Mouse (Mus musculus) frontal cortex, postnatal 10 days (tissue): ENCODE data around the gene Pgap2.
"Not testable (repeated sequence)": the region's sequence is repeated elsewhere in the genome, so short reads cannot be mapped to it uniquely, and the experiment has no call there.

Experiments
- DNase-seq, 2 experiments: peaks; one replicate each; pipeline ENCODE4 v3.0.0; 2022; ENCODE audit warnings: low spot score in 2 of 2, mixed read lengths in 1 of 2

Gene Pgap2

DNA sequence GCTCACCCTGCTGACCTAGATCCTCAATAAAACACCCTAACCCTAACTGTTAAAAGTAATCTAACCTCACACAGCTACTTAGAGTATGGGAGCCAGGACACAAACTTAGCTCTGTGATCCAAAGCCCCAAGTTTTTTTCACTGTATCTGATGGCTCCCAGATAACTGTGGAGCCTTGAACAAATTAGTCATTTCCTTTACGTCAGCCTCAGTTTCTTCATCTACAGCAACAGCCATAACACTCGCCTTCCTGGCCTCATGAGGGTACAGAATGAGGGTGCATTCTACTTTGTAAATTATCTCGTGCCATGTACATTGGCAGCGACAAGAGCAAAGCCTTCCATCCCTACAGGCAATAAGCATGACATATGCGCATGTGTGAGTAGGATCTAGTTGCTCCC, 32.4 kb downstream of the Pgap2 start:
- DNase-seq: no peak

DNA sequence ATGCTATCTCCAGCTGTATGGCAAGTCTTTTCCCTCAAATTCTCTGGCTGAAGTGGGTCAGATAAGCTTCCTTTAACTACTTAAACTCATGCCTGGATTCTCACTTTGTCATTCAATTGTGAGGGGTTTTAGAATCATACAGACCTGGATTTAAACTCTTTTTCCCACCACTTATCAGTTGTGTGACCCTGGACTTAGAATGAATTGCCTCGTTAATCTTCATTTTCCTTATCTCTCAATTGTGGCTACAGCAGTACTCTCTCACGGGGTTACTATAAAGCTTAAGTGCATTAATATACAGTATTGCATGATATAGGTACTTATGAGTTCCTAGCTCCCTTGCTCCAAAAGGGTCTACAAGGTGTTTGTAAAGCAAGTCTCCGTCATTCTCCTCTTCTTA, 32.9 kb downstream of the Pgap2 start:
- no peak for DNase-seq

DNA sequence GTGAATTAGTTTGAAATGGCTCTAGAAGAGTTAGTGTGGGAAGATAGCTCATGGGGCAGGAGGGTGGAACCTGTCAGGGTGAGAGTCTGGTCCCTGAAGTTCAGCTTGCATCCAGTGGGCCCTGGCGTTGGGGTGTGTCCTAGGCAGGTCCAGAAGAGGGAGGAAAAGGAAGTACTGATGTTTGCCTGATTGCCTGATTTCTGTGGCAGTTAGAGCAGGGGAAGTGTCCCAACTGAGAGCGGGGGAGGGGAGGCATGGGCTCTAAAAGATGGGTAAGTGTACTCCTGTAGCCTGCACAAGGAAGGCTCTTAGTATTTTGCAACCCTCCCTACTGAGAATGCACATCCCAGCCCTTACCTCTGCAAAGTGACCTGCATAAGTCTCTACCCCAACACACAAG, 33.9 kb downstream of the Pgap2 start:
- DNase-seq: no peak

DNA sequence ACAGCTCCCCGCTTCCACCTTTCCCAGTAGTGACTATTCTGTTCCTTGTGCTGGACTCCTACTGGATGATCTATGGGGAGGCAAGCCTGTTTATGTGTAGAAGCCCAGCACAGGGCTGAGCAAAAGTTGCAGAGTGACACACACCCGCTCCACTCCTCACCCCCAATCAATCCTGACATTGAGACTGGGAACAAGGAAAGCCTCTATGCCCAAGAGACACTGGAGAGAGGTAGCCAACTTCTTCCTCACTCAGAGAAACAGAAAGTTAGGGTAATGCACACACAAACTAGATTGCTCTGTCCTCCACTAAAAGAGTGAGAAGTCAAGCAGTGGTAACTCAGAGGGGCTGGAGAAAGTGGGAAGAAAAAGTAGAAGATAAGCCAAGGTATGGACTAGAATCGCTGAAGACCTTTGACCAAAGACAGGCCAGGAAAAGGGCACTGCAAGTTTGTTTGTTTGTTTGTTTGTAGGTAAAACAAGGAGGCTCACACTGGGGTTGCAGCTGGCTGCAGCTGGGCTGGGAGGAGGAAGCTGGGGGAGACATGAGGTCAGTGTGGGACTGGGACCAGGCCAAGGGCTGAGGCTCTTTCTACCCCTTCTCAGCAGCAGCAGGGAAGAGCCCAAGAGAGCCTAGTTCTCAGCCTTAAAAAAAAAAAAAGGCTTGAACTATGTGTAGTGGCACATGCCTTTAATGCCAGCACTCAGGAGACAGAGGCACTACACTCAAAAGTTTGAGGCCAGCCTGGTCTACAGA, 35.0 kb downstream of the Pgap2 start:
- no peak for DNase-seq

DNA sequence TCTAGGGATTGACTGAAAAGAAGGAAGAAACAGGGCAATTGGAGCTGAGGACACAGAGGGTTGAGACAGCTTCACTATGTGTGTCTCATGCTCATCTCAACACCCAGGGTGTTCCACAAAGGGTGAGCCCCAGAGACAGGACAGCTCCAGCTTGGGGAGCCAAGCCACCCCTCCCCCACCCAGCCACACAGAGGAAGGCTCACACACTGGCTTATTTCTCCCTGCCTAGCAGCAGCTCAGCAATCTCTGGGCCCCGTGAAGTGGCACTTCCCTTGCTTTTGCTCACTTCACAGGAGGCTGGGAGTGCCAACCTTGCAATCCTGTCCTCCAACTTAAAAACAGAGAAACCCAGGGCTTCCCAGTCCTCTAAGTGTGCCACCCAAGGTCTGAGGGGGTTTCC, 35.8 kb downstream of the Pgap2 start:
- peak in 1 of 2 experiments; percentile 38 for DNase-seq

DNA sequence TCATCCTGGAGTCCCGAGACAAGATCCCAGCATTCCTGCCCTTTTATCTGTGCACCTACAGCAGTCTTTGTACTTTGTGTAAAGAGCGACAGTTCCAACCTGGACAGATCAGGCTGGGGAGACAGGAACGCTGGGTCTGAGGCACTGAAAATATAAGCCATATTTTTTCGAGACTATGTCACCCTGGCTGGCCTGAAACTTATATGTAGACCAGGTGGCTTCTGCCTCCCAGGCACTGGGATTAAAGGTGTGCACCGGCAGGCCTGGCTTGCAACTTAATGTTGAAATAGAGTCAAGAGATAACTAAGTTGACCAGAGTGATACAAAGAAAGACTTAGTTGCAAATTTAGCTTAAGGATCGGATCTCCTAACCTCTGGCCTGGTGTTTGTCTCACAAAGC, 36.3 kb downstream of the Pgap2 start:
- no peak for DNase-seq

DNA sequence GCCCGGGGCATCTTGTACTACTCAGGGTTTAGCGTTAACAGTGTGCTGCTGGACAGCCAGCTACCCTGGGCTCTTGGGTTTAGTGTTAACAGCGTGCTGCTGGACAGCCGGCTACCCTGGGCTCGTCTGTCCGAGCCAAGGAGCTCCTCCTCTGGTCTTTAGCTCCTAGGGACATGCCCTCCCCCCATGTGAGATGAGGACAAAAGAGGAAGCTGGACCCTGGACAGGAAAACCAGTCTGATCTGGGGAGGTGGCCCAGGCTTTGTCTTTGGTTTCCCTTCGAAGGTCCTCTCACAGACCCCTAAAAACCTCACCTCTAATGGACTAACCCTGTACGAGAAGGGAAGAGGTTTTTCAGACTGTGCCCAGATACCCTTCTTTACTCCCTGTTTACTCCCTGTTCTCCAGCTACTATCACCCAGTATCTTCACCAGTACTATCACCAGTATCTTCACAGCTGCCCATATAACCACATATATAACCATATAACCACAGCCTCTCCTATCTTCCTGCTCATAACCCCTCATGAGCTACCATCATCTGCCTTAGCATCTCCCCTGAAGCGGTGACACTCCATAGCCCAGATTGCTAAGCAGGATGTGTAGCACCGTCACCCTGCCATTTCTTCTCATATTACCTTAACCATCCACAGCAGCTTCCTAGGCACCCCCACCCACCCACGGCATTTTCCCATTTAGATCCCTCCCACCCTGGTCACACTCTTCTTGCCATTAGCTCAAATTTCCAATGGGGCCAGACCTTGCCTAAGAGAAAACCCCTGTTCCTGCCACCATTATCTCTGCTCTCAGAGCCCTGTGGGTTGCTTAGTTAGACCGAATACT, 37.2 kb downstream of the Pgap2 start:
- no peak for DNase-seq

DNA sequence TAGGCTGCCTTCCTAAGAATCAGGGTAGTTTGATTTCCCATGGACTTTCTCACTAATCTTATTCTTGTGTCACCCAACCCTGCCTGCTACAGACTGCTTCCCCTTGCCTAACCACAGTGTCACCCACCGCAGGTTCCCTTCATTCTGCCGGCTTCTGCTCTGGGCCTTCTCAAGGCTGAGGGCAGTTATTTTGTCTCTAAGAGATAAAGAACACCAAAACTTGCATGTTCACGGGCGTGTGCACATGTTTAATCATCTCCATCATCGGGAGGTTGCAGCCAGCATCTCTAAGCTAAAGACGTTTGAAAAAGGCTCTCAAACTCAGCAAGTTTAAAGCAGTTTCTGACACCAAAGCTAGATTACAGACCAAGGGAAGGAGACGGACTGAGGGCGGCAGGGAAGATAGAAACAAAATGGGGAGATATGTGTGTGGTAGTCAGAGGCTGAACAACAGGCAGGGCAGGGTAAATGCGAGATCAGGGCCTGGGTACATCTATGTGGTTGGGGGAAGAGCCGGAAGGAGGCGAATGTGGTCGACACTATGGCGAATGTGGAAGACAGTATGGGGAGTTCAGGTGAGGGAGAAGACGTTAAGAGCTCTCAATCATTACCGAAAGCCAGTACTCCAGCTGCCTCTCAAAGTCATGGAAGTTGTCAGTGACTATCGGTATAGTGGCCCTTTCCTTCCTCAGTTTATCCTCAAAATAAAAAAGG, 38.8 kb downstream of the Pgap2 start:
- no peak for DNase-seq

DNA sequence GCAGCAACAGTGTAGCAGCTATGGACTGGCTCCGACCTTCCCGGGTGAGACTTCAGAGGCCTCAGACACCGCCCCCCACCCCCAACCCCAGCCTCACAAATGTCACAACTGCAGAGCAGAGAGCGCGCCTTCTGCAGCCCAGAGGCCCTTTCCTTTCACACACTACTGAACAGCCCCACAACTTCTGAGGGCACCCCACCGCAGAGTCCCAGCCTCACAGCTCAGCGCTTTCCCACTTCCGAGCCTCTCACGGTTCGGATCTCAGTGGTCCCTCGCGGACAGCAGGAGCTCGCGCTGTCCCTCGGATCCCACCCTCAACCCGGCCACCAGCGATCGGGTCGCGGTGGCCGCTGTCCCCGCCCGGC, 39.5 kb downstream of the Pgap2 start:
- DNase-seq: no peak

DNA sequence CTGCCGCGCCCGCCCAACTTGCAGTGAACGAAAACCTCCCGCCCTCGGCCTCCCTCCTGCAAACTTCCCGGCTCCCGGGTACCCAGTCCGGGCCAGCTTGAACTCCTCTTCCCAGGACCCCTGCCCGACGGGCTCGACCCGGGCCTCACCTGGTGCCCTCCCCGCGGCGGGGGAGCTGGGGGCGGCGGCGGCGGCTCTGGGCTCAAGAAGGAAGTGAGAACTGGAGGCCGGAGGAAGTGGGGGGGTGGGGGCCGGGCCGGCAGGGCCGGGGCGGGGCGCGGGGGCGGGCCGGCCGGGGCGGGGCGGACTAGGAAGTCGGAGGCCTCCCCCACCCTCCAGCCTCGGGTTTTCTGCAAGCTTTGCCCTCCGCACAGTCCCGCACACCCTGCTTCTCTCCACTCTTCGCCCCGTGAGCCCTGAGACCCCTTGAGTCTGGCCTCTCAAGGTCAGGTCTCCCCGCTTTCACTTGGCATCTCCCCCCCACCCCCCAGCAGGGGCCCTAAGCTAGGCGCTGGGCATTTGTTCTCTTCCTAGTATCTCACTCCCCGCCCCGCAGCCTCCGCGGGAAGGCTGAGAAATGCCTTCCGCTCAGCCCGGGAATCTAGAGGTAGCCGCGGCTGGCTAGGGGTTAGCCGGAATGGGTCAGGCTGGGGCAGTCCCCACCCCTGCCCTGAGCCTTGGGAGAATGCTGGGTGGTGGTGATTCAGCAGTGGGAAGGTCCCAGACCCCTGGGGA, 40.1 kb downstream of the Pgap2 start:
- peak; percentile 47 to 57 for DNase-seq

DNA sequence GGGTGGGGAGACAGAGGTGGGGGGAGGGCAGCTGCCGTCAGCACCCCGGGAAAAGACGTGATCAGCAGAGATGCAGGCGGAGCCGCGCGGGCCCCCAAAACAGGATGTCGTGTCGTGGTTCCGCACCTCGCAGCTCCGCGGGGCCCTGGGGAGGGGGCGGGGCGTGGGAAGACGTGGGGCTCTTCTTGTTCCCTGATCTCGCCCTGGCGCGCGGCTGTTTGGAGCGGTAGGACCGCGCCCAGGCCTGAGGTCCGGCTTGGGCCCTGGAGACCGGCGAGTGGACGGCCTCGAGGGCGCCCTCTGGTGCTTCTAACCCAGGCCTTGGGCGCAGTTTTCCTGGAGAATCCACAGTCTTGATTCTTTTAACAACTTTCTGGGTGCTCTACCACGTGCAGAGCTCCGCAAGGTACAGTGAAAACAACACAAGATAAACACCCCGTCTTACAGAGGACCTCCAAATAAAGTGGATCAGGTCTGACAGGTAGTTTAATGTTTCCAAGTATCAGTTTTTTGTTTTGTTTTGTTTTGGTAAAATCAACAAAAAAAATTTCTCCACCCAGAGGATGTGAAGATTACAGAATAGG, 40.7 kb downstream of the Pgap2 start:
- DNase-seq: peak; percentile 83 to 85

DNA sequence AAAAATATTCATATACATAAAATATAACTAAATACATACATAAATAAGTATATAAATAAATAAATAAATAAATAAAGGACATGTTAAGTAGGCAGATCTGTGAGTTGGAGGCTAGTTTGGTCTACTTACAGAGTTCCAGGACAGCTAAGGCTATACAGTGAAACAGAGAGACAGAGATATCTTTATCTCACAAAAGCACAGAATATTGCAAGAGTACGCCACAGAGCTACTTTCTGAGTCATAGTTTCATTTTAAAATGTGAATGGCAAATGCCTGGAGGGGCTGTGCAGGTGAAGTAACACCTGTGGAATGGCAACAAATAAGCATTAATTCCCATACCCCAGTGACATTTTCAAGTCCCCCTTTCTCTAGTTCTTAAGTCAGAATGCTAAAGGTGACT, 43.6 kb downstream of the Pgap2 start:
- DNase-seq: no peak

DNA sequence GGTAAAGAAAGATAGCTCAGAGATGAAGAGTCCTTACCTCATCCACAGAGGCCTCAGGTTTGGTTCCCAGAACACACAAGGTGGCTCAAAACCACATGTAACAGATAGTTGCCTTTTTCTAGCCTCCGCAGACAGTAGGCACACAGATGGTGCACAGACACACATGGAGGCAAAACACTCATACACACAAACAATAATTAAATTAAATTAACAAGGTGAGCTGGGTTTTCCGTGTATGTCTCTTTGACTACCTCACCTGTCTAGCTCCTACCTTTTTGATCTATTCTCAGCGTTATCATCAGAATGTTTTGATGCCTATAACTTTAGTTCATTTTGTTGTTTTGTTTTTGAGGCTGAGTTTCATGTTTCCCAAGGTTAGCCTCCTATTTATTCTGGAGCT, 45.9 kb downstream of the Pgap2 start, which contains the start of gene Rhog:
Gene Rhog, minus strand, starts transcription at position 101 of the 400 bp plus-strand sequence.
- DNase-seq: no peak

DNA sequence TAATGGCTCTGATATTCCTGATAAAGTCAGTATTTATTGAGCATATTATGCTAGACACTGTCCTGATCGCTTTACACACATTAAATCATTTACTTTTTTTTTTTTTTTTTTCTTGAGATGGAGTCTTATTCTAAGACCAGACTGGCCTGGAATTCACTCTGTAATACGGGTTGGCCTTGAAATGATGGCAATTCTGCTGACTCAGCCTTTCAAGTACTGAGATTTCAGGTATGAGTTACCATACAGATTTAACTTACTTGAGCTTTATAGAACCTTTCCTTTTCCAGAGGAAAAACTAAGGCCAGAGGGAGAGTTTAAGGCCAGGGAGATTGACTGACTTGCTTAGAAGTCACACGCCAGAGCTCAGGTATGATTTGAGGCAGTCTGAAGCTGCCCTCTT, 46.6 kb downstream of the Pgap2 start:
- no peak for DNase-seq

DNA sequence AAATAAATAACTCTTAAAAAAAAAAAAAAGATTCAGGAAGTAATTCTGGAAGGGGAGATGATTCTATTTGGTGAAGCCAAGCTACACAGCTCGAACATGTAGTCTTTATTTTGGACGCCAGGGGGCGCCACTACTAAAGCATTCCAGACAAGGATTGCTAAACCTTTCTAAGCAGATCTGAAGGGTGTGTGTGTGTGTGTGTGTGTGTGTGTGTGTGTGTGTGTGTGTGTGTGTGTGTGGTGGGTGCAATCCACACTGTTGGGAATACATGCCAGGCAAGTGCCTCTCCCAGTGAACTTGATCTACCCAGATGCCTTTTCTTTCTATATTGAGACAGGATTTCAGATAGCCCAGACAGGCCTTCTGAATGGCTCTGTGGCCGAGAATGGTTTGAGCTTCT, 48.2 kb downstream of the Pgap2 start:
- peak in 1 of 2 experiments; percentile 63 for DNase-seq

DNA sequence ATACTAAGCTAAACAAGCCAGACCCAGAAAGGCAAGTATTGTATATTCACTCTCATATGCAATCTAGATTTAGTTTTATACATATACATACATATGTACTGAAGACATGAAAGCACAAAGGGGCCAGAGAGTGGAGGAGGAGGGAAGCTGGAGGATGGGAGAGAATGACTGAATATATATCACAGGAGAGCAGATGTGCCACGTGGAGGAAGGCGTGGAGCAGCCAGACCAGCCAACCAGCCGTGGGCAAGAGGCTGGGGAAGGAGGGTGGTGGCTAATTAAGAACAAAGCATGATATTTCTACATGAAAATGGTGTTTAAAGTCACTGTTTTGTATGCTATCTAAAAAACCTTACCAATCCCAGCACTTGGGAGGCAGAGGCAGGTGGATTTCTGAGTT, 48.7 kb downstream of the Pgap2 start:
- DNase-seq: no peak

DNA sequence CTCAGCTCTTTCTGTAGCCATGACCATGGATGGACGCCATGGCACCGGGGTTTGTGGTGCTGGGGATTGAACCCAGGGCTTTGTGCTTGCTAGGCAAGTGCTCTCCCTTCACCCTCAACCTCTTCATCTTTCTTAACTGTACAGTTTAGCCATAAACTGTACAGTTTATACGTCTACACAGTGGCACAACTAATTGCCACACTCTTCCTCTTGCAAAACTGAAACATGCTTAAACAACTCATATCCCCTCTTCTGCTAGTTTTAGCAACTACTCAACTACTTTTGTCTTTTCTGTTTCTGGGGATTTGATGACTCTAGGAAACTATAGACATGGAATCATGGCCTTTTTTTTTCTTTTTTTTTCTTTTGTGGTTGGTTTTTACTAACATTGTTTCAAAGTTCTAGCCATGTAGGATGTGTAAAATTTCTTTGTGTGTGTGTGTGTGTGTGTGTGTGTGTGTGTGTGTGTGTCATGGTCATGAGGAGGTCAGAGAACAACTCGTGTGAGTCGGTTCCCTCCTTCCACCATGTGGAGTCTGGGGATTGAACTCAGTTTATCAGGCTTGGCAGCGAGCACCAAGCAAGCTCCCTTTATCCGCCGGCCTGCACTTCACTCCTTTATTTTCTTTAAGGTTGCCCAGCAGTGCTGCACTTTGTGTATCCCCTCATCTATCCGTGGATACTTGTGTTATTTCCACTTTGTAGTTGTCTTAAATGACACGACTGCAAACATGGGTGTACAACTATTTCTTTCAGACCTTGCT, 49.9 kb downstream of the Pgap2 start:
- no peak for DNase-seq

DNA sequence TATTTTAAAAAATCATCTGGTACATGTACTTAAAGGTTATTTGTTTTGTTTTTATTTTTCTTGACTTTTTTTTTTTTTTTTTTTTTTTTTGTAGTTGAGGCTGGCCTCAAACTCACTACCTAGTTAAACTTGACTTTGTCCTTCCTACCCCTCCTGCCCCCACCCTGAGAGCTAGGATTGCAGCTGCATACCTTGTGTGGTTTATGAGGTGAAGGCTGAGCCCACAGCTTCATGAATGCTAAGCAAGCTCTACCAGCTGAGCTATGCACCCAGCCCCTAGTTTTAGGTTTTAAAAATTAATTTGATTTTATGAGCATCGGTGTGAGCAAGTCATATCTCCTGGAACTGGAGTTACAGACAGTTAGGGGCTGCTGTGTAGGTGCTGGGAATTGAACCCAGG, 50.5 kb downstream of the Pgap2 start:
- DNase-seq: no peak

DNA sequence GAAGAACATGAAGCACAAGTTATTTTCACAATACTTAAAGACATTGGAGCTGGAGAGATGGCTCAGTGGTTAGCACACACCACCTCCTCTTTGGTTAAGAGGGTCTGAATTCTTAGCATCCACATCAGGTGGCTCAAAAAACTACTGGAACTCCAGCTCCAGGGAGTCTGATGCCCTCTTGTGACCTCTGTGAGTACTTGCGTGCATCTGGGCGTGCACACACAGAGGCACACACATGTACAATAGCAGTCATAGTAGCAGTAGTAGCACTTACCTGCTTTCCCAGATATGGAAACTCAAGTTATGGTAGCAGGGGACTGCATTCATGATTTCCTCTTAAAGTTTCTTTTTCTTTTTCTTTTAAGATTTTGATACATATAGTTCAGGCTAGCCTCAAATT, 53.0 kb downstream of the Pgap2 start:
- DNase-seq: no peak

DNA sequence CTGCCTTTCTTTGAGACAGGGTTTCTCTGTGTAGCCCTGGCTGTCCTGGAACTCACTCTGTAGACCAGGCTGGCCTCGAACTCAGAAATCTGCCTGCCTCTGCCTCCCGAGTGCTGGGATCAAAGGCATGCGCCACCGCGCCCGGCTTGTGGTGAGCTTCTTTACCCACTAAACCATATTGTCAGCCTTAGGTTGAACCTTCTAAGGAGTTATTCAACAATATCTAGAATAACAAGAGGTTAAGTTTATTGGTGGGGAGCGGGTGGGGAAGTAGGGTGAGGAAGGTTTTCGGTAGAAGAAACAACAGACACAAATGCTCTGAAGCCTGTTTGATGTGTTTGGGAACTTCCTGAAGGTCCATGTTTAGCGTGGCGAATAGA, 56.0 kb downstream of the Pgap2 start:
- DNase-seq: not testable (repeated sequence)
